Mouse (Mus musculus): Measurements from ENCODE around the gene Slc11a1. TPM values are rescaled to one million over a fixed set of nuclear protein-coding genes. Genes with fewer than 3 reads are reported as not detected.

Slc11a1 gene
- total and polyA plus RNA-seq, 3 experiments: 0.11 TPM; not detected in 2

Other genes with a start within 250 kb of the Slc11a1 start
- gene Rufy4, start 249.7 kb upstream of the Slc11a1 start, total RNA-seq (2012; rRNA removed): 0.04 TPM in 1 of 2 replicates, not detected in the other
- gene Rufy4, start 249.7 kb upstream of the Slc11a1 start, polyA plus RNA-seq (2012; ENCODE audit: insufficient read depth in 1 of 2, insufficient read length in 2 of 2, low read depth in 1 of 2, low replicate concordance in 2 of 2, missing spikeins in 1 of 2): under 1 TPM in 1 of 2 experiments, not detected in 1; 0.10 TPM
- gene Cxcr2, start 221.2 kb upstream of the Slc11a1 start, total RNA-seq (2012; rRNA removed): 0.92 and 1.7 TPM in 2 replicates
- under 1 TPM in 1 of 2 experiments, not detected in 1; 0.11 TPM for gene Cxcr2, start 221.2 kb upstream of the Slc11a1 start, polyA plus RNA-seq (2012; ENCODE audit: insufficient read depth in 1 of 2, insufficient read length in 2 of 2, low read depth in 1 of 2, low replicate concordance in 2 of 2, missing spikeins in 1 of 2)
- not detected in 2 replicates for gene Cxcr1, start 180.6 kb upstream of the Slc11a1 start, total RNA-seq (2012; rRNA removed)
- not detected for gene Cxcr1, start 180.6 kb upstream of the Slc11a1 start, polyA plus RNA-seq (2012; ENCODE audit: insufficient read depth in 1 of 2, insufficient read length in 2 of 2, low read depth in 1 of 2, low replicate concordance in 2 of 2, missing spikeins in 1 of 2)
- 141 and 166 TPM in 2 replicates for gene Arpc2, start 139.1 kb upstream of the Slc11a1 start, total RNA-seq (2012; rRNA removed)
- gene Arpc2, start 139.1 kb upstream of the Slc11a1 start, polyA plus RNA-seq (2012; ENCODE audit: insufficient read depth in 1 of 2, insufficient read length in 2 of 2, low read depth in 1 of 2, low replicate concordance in 2 of 2, missing spikeins in 1 of 2): 100 to 1,000 TPM; 108 to 423 TPM
- gene Gpbar1, start 96.6 kb upstream of the Slc11a1 start, total RNA-seq (2012; rRNA removed): 0.16 TPM in 1 of 2 replicates, not detected in the other
- gene Gpbar1, start 96.6 kb upstream of the Slc11a1 start, polyA plus RNA-seq (2012; ENCODE audit: insufficient read depth in 1 of 2, insufficient read length in 2 of 2, low read depth in 1 of 2, low replicate concordance in 2 of 2, missing spikeins in 1 of 2): not detected
- gene Aamp, start 90.5 kb upstream of the Slc11a1 start, total RNA-seq (2012; rRNA removed): 107 and 108 TPM in 2 replicates
- gene Aamp, start 90.5 kb upstream of the Slc11a1 start, polyA plus RNA-seq (2012; ENCODE audit: insufficient read depth in 1 of 2, insufficient read length in 2 of 2, low read depth in 1 of 2, low replicate concordance in 2 of 2, missing spikeins in 1 of 2): 100 to 1,000 TPM in 1 of 2 experiments, not detected in 1; 169 TPM
- gene Pnkd, start 90.3 kb upstream of the Slc11a1 start, total RNA-seq (2012; rRNA removed): 48.2 and 52.5 TPM in 2 replicates
- gene Pnkd, start 90.3 kb upstream of the Slc11a1 start, polyA plus RNA-seq (2012; ENCODE audit: insufficient read depth in 1 of 2, insufficient read length in 2 of 2, low read depth in 1 of 2, low replicate concordance in 2 of 2, missing spikeins in 1 of 2): 10 to 100 TPM in 1 of 2 experiments, not detected in 1; 64.2 TPM
- 10.3 and 13.0 TPM in 2 replicates for gene Tmbim1, start 69.6 kb upstream of the Slc11a1 start, total RNA-seq (2012; rRNA removed)
- gene Tmbim1, start 69.6 kb upstream of the Slc11a1 start, polyA plus RNA-seq (2012; ENCODE audit: insufficient read depth in 1 of 2, insufficient read length in 2 of 2, low read depth in 1 of 2, low replicate concordance in 2 of 2, missing spikeins in 1 of 2): 10 to 100 TPM in 1 of 2 experiments, not detected in 1; 20.8 TPM
- gene Catip, start 13.1 kb upstream of the Slc11a1 start, total RNA-seq (2012; rRNA removed): 0.08 TPM in 1 of 2 replicates, not detected in the other
- gene Catip, start 13.1 kb upstream of the Slc11a1 start, polyA plus RNA-seq (2012; ENCODE audit: insufficient read depth in 1 of 2, insufficient read length in 2 of 2, low read depth in 1 of 2, low replicate concordance in 2 of 2, missing spikeins in 1 of 2): under 1 TPM in 1 of 2 experiments, not detected in 1; 0.08 TPM
- gene Ctdsp1, start 16.3 kb downstream of the Slc11a1 start, total RNA-seq (2012; rRNA removed): 18.0 TPM in 2 replicates
- 10 to 100 TPM in 1 of 2 experiments, not detected in 1; 69.8 TPM for gene Ctdsp1, start 16.3 kb downstream of the Slc11a1 start, polyA plus RNA-seq (2012; ENCODE audit: insufficient read depth in 1 of 2, insufficient read length in 2 of 2, low read depth in 1 of 2, low replicate concordance in 2 of 2, missing spikeins in 1 of 2)
- gene Vil1, start 34.2 kb downstream of the Slc11a1 start, total RNA-seq (2012; rRNA removed): 0.03 and 0.04 TPM in 2 replicates
- gene Vil1, start 34.2 kb downstream of the Slc11a1 start, polyA plus RNA-seq (2012; ENCODE audit: insufficient read depth in 1 of 2, insufficient read length in 2 of 2, low read depth in 1 of 2, low replicate concordance in 2 of 2, missing spikeins in 1 of 2): under 1 TPM in 1 of 2 experiments, not detected in 1; 0.04 TPM
- gene Cnot9, start 130.9 kb downstream of the Slc11a1 start, total RNA-seq (2012; rRNA removed): 62.7 and 65.1 TPM in 2 replicates
- gene Cnot9, start 130.9 kb downstream of the Slc11a1 start, polyA plus RNA-seq (2012; ENCODE audit: insufficient read depth in 1 of 2, insufficient read length in 2 of 2, low read depth in 1 of 2, low replicate concordance in 2 of 2, missing spikeins in 1 of 2): 10 to 100 TPM in 1 of 2 experiments, not detected in 1; 85.0 TPM
- 0.13 and 0.15 TPM in 2 replicates for gene Plcd4, start 167.7 kb downstream of the Slc11a1 start, total RNA-seq (2012; rRNA removed)
- gene Plcd4, start 167.7 kb downstream of the Slc11a1 start, polyA plus RNA-seq (2012; ENCODE audit: insufficient read depth in 1 of 2, insufficient read length in 2 of 2, low read depth in 1 of 2, low replicate concordance in 2 of 2, missing spikeins in 1 of 2): under 1 TPM in 1 of 2 experiments, not detected in 1; 0.77 TPM
- gene Usp37, start 169.1 kb downstream of the Slc11a1 start, total RNA-seq (2012; rRNA removed): 24.0 and 27.7 TPM in 2 replicates
- 10 to 100 TPM; 17.8 to 77.6 TPM for gene Usp37, start 169.1 kb downstream of the Slc11a1 start, polyA plus RNA-seq (2012; ENCODE audit: insufficient read depth in 1 of 2, insufficient read length in 2 of 2, low read depth in 1 of 2, low replicate concordance in 2 of 2, missing spikeins in 1 of 2)
- 9.2 and 10.6 TPM in 2 replicates for gene Zfp142, start 213.1 kb downstream of the Slc11a1 start, total RNA-seq (2012; rRNA removed)
- gene Zfp142, start 213.1 kb downstream of the Slc11a1 start, polyA plus RNA-seq (2012; ENCODE audit: insufficient read depth in 1 of 2, insufficient read length in 2 of 2, low read depth in 1 of 2, low replicate concordance in 2 of 2, missing spikeins in 1 of 2): 10 to 100 TPM in 1 of 2 experiments, not detected in 1; 21.8 TPM
- gene Bcs1l, start 213.1 kb downstream of the Slc11a1 start, total RNA-seq (2012; rRNA removed): 24.5 and 27.7 TPM in 2 replicates
- gene Bcs1l, start 213.1 kb downstream of the Slc11a1 start, polyA plus RNA-seq (2012; ENCODE audit: insufficient read depth in 1 of 2, insufficient read length in 2 of 2, low read depth in 1 of 2, low replicate concordance in 2 of 2, missing spikeins in 1 of 2): 10 to 100 TPM in 1 of 2 experiments, not detected in 1; 35.0 TPM
- 26.2 and 32.4 TPM in 2 replicates for gene Rnf25, start 226.2 kb downstream of the Slc11a1 start, total RNA-seq (2012; rRNA removed)
- gene Rnf25, start 226.2 kb downstream of the Slc11a1 start, polyA plus RNA-seq (2012; ENCODE audit: insufficient read depth in 1 of 2, insufficient read length in 2 of 2, low read depth in 1 of 2, low replicate concordance in 2 of 2, missing spikeins in 1 of 2): 10 to 100 TPM in 1 of 2 experiments, not detected in 1; 49.7 TPM
- 0.23 and 0.26 TPM in 2 replicates for gene Stk36, start 226.2 kb downstream of the Slc11a1 start, total RNA-seq (2012; rRNA removed)
- under 1 TPM in 1 of 2 experiments, not detected in 1; 0.89 TPM for gene Stk36, start 226.2 kb downstream of the Slc11a1 start, polyA plus RNA-seq (2012; ENCODE audit: insufficient read depth in 1 of 2, insufficient read length in 2 of 2, low read depth in 1 of 2, low replicate concordance in 2 of 2, missing spikeins in 1 of 2)